Mouse (Mus musculus) CH12.LX (cell line): ENCODE results near the gene Ogdh. TPM values are rescaled to one million over a fixed set of nuclear protein-coding genes. Genes with fewer than 3 reads are reported as not detected.

Experiments
- DNase-seq: peaks from one replicate; pipeline ENCODE4 v3.0.0-alpha.2; 2013; ENCODE audit errors: extremely low read depth
- H3K27ac ChIP-seq: 2 replicates; pipeline ENCODE4 v1.5.1; 2012; ENCODE audit warnings: low read depth, mild to moderate bottlenecking, control low read depth, moderate library complexity; ENCODE audit not compliant: insufficient read depth
- H3K27me3 ChIP-seq: replicated peaks from 2 replicates; pipeline ENCODE3; 2012; ENCODE audit warnings: inconsistent platforms
- H3K36me3 ChIP-seq, 2 experiments: replicated peaks in 1 of 2; 2 replicates each; pipeline versions ENCODE3 to v1.6.1; 2012; ENCODE audit warnings: inconsistent platforms in 1 of 2, low read length in 1 of 2, mild to moderate bottlenecking in 1 of 2, mixed read lengths in 1 of 2, moderate library complexity in 1 of 2; ENCODE audit not compliant: control insufficient read depth in 1 of 2, insufficient read depth in 1 of 2
- H3K4me1 ChIP-seq, 2 experiments: 2 replicates each; pipeline ENCODE4 v1.6.1; 2012; ENCODE audit warnings: inconsistent platforms in 1 of 2, moderate library complexity in 1 of 2; ENCODE audit not compliant: insufficient read depth in 2 of 2, control insufficient read depth in 1 of 2
- H3K4me2 ChIP-seq: 2 replicates; pipeline ENCODE4 v1.6.1; 2012; ENCODE audit warnings: low read depth, mild to moderate bottlenecking, control low read depth; ENCODE audit not compliant: poor library complexity, insufficient read depth, severe bottlenecking
- H3K4me3 ChIP-seq, 3 experiments: fragments of 150-350 bp in 1 of 3; sonication (generic) in 1 of 3; replicated peaks in 1 of 3; 2 replicates each; pipeline versions ENCODE3 to v1.5.1; 2011 to 2012; ENCODE audit warnings: low read depth in 2 of 3, low read length in 2 of 3, mild to moderate bottlenecking in 2 of 3, moderate library complexity in 2 of 3, control low read depth in 1 of 3, improper control_type of control experiment in 1 of 3, inconsistent platforms in 1 of 3, mixed read lengths in 1 of 3; ENCODE audit not compliant: poor library complexity in 1 of 3
- H3K79me2 ChIP-seq: replicated peaks from 2 replicates; pipeline ENCODE4 v1.6.1; 2012; ENCODE audit warnings: mild to moderate bottlenecking, moderate library complexity; ENCODE audit not compliant: control insufficient read depth, poor library complexity, insufficient read depth, severe bottlenecking; ENCODE audit errors: extremely low read depth
- H3K9ac ChIP-seq: 2 replicates; pipeline ENCODE4 v1.6.1; 2012; ENCODE audit warnings: low read depth, mild to moderate bottlenecking, control low read depth, moderate library complexity; ENCODE audit not compliant: insufficient read depth
- H3K9me3 ChIP-seq: replicated peaks from 2 replicates; pipeline ENCODE3; 2012; ENCODE audit warnings: low read length, inconsistent platforms, mixed read lengths
- BHLHE40 ChIP-seq: IDR thresholded peaks from 2 replicates; pipeline ENCODE4 v1.6.1; 2011; ENCODE audit warnings: mild to moderate bottlenecking, low read depth, low read length, improper control_type of control experiment
- CHD1 ChIP-seq: IDR thresholded peaks from 2 replicates; pipeline ENCODE4 v1.6.1; 2012; ENCODE audit warnings: low read depth, low read length, improper control_type of control experiment, inconsistent platforms
- ELF1 ChIP-seq: IDR thresholded peaks from 2 replicates; pipeline ENCODE4 v1.6.1; 2014; ENCODE audit warnings: low read depth, mild to moderate bottlenecking, inconsistent platforms, low read length, improper control_type of control experiment
- HCFC1 ChIP-seq: IDR thresholded peaks from 2 replicates; pipeline ENCODE4 v1.6.1; 2012; ENCODE audit warnings: low read depth, mild to moderate bottlenecking, inconsistent platforms, low read length, improper control_type of control experiment
- IRF4 ChIP-seq: IDR thresholded peaks from 2 replicates; pipeline ENCODE4 v1.6.1; 2014; ENCODE audit warnings: low read depth, mild to moderate bottlenecking, inconsistent platforms, low read length, improper control_type of control experiment
- KAT2A ChIP-seq: IDR thresholded peaks from 2 replicates; pipeline ENCODE4 v1.6.1; 2012; ENCODE audit warnings: low read length, improper control_type of control experiment, inconsistent platforms; ENCODE audit not compliant: insufficient replicate concordance
- MXI1 ChIP-seq: IDR thresholded peaks from 2 replicates; pipeline ENCODE4 v1.6.1; 2011; ENCODE audit warnings: mild to moderate bottlenecking, low read depth, low read length, improper control_type of control experiment
- MYC ChIP-seq: IDR thresholded peaks from 2 replicates; pipeline ENCODE4 v1.6.1; 2011; ENCODE audit warnings: low read depth, mild to moderate bottlenecking, improper control_type of control experiment, low read length
- USF1 ChIP-seq: IDR thresholded peaks from 2 replicates; pipeline ENCODE4 v1.6.1; 2014; ENCODE audit warnings: low read depth, mild to moderate bottlenecking, inconsistent platforms, low read length, improper control_type of control experiment
- USF2 ChIP-seq: conservative IDR thresholded peaks from 2 replicates; pipeline ENCODE4 v1.6.1; 2011; ENCODE audit warnings: low read depth, low read length, improper control_type of control experiment
- dilution Hi-C: fragments of 300-500 bp; cut with MboI; formaldehyde crosslinking; loops from 2 replicates; pipeline ENCODE4 v1.14.3; 2020; ENCODE audit warnings: low sequenced_read_pairs; ENCODE audit not compliant: extremely low pct_unique_long_range_greater_than_20kb, extremely low pct_ligation_motif_present
- in situ Hi-C: fragments of 300-500 bp; cut with MboI; formaldehyde crosslinking; loops from 3 replicates; pipeline ENCODE4 v1.14.3; 2019; ENCODE audit warnings: low sequenced_read_pairs, low pct_ligation_motif_present, low pct_unique_long_range_greater_than_20kb, mixed read lengths
- polyA plus RNA-seq: library from polyadenylated mRNA; unstranded; fragments of >175 nt; gene quantifications from 2 replicates; pipeline ENCODE4 v1.2.1, GENCODE M21; 2012; ENCODE audit warnings: low read depth; ENCODE audit not compliant: insufficient read length
- total RNA-seq, 2 experiments: library from RNA; depleted of rRNA; stranded (reverse); fragments of 300-350 nt in 1 of 2; fragments of >200 nt in 1 of 2; gene quantifications; 2 replicates each; pipeline ENCODE4 v1.2.3; 2012 to 2014

The Ogdh gene
- total and polyA plus RNA-seq, 3 experiments, result 47.1 to 173 (median 120) TPM

DNA sequence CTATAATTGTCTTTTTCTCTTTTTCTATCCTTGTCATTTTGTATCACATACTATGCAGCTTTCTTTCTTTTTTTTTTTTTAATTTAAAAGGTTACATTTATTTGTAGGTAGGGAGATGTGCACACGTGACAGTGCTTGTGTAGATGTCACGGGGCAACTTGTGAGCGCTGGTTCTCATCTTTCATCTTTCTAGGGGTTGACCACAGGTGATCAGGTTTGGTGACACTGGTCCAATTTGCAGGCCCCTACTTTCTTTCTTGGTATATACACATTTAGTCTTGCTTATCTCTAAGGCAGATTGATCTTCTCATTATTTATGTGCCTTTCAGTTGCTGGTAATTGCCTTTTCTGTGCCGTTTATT lies 1.5 kb downstream of the Ogdh start:
- TF ChIP-seq ELF1, result no peak
- TF ChIP-seq MXI1, result peak; percentile 80
- TF ChIP-seq USF2, result peak; percentile 10
- no peak for TF ChIP-seq KAT2A
- peak; percentile 76 for TF ChIP-seq BHLHE40
- TF ChIP-seq USF1, result peak; percentile 36
- TF ChIP-seq CHD1, result 0 out of 2 replicates have a peak, but pooled peaks have one; percentile 19
- TF ChIP-seq MYC, result peak; percentile 15; the same call in 1 of the 2 replicates
- H3K4me1 ChIP-seq, result peaks cover 6 to 34% of the 10 kb centered on the region in 2 experiments; a peak in 3 of 4 replicates
- dilution Hi-C loops (no loop called here), in situ Hi-C loops (no loop called here)
- peak overlapping the region; percentile 84 for H3K4me2 ChIP-seq
- peak overlapping the region; percentile 92 for H3K9ac ChIP-seq
- peak; percentile 25 for DNase-seq
- peak overlapping the region; percentile 90; the same call in 1 of the 2 replicates for H3K27ac ChIP-seq
- H3K79me2 ChIP-seq, result peaks cover 47% of the 10 kb centered on the region
- H3K4me3 ChIP-seq, result peak overlapping the region; percentile 72 to 98 (median 83)
- H3K9me3 ChIP-seq, result no peaks in the 10 kb centered on the region
- peaks cover 13 to 27% of the 10 kb centered on the region in 2 experiments for H3K36me3 ChIP-seq
- H3K27me3 ChIP-seq, result no peaks in the 10 kb centered on the region

GRCm38 (mm10) chr11:6293601-6294000 lies 2.2 kb downstream of the Ogdh start:
- TF ChIP-seq BHLHE40, result no peak
- no peak for TF ChIP-seq HCFC1
- TF ChIP-seq ELF1, result no peak
- peaks cover 6 to 34% of the 10 kb centered on the region in 2 experiments; a peak in 3 of 4 replicates for H3K4me1 ChIP-seq
- H3K36me3 ChIP-seq, result peaks cover 19 to 34% of the 10 kb centered on the region in 2 experiments
- H3K27me3 ChIP-seq, result no peaks in the 10 kb centered on the region
- no peak for DNase-seq
- H3K79me2 ChIP-seq, result peaks cover 52% of the 10 kb centered on the region
- dilution Hi-C loops (no loop called here), in situ Hi-C loops (no loop called here)
- peak overlapping the region in 1 of 3 experiments; percentile 72 for H3K4me3 ChIP-seq
- H3K4me2 ChIP-seq, result no peak overlapping the region
- no peaks in the 10 kb centered on the region for H3K9me3 ChIP-seq
- H3K27ac ChIP-seq, result no peak overlapping the region
- no peak overlapping the region for H3K9ac ChIP-seq

DNA sequence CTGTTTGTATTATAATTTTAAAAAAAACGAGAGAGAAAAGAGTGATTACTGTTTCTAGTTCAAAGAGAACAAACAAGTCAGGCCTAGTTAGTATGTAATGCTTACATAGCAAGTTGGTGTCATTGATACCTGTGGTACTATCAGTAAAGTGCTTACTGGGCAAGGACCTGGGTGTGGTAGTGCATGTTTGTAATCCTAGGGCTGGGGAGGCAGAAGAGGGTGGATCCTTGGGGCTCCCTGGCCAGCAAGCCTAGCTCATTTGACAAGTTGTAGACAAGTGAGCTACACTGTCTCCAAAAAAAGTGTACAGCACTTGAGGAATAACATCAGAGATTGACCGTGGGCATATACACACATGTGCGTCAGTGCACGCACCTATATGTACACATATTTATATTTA lies 3.2 kb downstream of the Ogdh start:
- H3K9me3 ChIP-seq, result no peaks in the 10 kb centered on the region
- H3K4me3 ChIP-seq, result no peak overlapping the region
- H3K9ac ChIP-seq, result no peak overlapping the region
- peaks cover 56% of the 10 kb centered on the region for H3K79me2 ChIP-seq
- no peak overlapping the region for H3K27ac ChIP-seq
- dilution Hi-C loops (no loop called here), in situ Hi-C loops (no loop called here)
- H3K27me3 ChIP-seq, result no peaks in the 10 kb centered on the region
- TF ChIP-seq IRF4, result no peak
- no peak for TF ChIP-seq USF1
- TF ChIP-seq MXI1, result no peak
- H3K4me2 ChIP-seq, result no peak overlapping the region
- DNase-seq, result no peak
- H3K4me1 ChIP-seq, result peaks cover 6 to 34% of the 10 kb centered on the region in 2 experiments; a peak in 3 of 4 replicates
- peaks cover 29 to 44% of the 10 kb centered on the region in 2 experiments for H3K36me3 ChIP-seq
